Mouse (Mus musculus): ENCODE results near the gene Gpr156. TPM values are rescaled to one million over a fixed set of nuclear protein-coding genes. Genes with fewer than 3 reads are reported as not detected.

The Gpr156 gene
- polyA plus RNA-seq, 1 experiment, result 0.06 TPM

DNA sequence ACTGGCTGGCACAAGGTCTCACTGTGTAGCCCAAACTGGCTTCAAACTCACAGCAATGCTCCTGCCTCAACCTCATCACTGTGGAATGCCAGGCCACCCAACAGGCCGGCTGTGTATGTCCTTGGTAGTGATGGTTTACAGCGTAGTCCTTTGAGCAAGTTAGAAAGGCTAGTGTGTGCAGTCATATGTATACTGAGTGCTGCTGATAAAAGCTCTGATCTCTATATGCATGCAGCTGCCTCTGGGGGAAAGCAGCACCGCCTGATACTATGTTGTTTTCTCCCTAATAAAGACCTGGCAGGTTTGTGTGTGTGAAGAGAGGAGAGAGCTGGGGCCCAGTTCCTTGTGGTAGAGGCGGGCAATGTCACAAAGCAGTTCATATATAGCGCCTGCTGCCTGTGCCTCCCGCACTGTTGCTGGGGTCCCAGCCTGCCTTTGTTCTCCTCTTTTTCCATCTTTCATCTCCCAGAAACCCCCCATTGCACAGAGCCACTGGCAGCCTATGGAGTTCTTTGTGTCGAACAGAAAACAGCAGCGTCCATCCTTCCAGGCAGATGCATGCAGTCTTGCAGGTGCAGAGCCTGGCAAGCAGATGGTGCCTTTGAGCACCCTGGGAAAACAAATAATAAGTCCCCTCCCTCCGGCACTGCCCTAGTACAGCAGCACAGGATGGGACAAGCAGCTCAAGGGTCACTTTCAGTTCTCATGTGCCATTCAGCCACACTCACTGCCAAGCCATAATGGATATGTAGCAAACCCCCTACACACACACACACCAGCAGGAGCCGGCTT is 74.5 kb downstream of the Gpr156 start:
- DNase-seq (ENCODE audit: low read depth, low spot score), result no peak
- 23% methylated on average over 10 of the region's 10 CpGs for WGBS

DNA sequence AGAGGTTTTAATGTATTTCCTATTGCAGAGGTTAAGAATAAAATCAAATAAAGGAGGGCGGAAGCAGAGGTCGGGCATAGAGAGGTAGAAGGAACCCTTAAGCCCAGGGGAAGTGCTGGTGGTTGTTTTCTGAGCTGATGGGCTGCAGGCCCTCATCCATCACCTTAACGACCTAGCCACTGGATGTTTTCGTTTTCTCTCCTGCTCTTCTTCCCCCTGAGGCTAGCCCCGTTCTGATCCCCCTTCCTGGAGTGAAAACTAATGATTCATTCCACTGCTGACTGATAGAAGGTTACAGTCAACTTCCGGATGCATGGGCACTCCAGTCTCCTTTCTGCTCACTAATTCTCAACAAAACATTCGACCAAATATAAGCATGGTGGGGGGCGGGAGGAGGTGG is 76.5 kb downstream of the Gpr156 start:
- WGBS, result 57% methylated on average over 8 of the region's 8 CpGs

DNA sequence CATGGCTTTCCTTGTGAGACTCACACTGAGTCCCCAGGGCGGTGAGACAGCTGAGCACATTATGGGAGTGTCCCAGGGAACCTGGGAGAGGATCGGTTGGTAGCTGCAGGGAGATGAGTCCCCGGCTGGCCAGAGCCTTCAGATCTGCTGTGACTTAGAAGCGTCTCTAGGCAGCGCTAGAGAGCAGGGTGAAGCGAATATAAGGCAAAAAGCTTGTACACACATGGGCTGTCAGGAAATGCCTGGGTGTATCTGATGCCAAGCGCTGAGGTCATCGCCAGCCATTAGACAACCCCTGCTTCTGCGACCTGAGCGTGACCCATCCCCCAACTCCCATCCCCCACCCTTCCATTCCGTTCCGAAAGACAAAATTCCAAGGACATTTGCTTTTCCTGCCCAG is 78.4 kb downstream of the Gpr156 start:
- DNase-seq (ENCODE audit: low read depth, low spot score), result no peak
- 11% methylated on average over 12 of the region's 12 CpGs for WGBS

More for the DNA sequence above, 76.5 kb downstream of the Gpr156 start:
- DNase-seq (ENCODE audit: low read depth, low spot score), result no peak

DNA sequence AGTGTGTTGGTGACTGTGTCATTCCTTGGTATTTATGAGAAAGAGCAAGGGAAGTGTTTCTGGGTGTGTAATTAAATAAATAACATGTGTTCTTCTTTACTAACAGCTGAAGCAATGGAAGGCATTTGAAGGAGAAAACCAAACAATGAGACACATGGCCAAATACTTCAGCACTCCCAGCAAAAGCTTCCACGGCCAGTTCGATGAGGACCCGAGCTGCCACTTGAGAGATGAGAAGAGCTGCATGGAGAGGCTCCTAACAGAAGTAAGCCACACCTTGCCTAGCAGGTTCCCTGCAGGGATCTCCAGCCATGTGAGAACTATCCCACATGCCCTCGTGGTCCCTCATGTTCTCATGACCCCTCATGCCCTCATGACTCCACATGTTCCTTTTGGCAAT is 81.5 kb downstream of the Gpr156 start:
- whole genome bisulfite sequencing, result 38% methylated on average over 4 of the region's 4 CpGs
- DNase-seq (ENCODE audit: low read depth, low spot score), result no peak

DNA sequence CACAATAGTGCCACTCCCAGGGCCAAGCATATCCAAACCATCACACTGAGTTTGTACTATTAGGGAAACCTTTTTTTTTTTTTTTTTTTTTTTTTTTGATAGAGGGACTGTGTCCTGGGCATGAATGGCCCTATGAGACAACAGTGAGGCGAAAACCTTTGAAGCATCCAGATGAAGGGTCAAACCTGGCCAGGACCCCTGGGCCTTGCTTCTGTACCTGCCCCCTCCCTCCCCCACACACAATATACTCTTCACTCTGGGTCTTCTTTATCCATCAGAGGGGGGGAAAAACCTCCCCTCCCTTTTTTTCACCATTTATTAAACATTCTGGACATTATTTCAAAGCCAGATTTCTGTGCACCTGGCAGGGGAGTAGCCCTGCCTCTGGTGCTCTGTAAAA is 83.5 kb downstream of the Gpr156 start:
- WGBS, result 100% methylated on average over 1 of the region's 1 CpGs

DNA sequence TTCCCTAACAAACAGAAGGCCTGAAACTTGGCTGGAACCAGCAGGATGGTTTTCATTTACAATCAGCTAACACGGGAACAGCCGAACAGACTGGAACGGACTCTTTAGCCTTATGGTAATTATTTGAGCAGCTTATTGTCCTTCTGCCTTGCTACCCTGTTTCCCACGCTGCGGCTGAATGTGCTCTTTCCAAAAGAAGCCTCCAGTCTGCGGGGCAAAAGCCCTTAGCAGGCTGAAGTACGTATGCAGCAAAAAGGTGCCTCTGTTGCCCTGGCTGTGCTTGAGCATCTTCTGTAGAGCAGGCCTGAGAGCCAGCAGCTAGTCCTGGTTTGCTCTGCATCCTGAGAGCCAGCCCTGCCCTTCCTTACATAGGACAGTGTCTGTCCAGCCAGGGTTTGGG is 83.9 kb downstream of the Gpr156 start:
- DNase-seq (ENCODE audit: low read depth, low spot score), result no peak
- 85% methylated on average over 7 of the region's 7 CpGs for WGBS

More for the DNA sequence above, 83.5 kb downstream of the Gpr156 start:
- DNase-seq (ENCODE audit: low read depth, low spot score), result no peak

DNA sequence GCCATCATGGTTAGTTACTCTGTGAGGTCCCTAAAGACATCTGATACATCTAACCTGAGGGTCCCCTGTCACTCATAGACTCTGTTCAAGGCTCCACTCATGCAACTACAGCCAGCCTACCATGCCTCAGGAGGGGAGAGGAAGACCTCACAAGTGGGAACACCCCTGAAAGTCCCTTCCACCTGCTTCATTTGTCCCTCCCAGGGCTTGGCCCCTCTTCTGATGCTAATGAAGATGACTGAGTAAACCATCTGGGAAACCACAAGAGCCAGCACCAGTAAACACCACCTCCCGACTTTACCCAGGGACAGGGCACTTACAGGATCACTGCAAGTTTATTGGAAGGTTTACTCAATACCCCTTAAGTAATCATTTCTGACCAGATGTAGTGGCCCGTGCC is 85.5 kb downstream of the Gpr156 start:
- no peak for DNase-seq (ENCODE audit: low read depth, low spot score)
- WGBS, result 46% methylated on average over 2 of the region's 2 CpGs

DNA sequence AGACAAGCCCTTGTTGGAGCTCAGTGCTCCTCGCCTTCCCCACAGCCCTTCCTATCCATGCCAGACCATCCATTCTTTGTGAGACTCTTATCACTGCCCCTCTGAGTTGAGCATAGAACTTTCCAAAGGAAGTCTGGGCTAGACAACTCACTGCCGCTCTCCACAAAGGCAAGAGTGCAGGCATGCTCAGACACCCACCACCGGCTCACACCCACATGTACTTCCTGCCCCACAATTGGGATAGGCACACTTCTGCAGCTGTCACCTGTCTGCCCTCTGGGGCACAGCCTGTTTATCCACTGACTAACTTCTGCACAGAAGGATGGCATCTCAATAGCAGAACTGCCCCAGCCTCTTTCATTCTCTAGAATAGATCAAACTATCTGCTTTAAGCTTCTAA is 86.2 kb downstream of the Gpr156 start:
- 67% methylated on average over 3 of the region's 3 CpGs for WGBS
- no peak for DNase-seq (ENCODE audit: low read depth, low spot score)

DNA sequence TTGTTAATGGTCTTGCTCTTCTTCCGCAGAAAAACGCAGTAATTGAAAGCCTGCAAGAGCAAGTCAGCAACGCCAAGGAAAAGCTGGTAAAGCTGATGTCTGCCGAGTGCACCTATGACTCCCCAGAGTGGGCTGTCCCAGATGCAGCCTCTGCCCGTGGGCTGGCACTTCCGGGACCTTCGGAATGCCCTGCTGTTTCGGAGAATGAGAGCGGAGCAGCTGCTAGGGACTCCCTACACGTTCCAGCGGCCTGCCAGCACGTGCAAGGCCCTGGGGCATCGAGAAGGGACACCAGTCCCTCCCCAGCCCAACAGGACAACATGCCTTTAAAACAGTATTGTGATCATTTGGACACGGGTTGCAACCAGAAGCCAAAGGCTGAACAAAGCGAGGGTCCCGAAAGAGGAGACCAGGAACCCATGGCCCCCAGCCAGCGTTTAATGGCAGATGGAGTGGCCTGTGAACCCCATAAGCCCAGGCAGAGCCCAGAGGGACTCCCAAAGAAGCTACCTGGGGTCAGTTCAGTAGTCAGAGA is 88.3 kb downstream of the Gpr156 start:
- no peak for DNase-seq (ENCODE audit: low read depth, low spot score)
- 92% methylated on average over 17 of the region's 17 CpGs for WGBS

DNA sequence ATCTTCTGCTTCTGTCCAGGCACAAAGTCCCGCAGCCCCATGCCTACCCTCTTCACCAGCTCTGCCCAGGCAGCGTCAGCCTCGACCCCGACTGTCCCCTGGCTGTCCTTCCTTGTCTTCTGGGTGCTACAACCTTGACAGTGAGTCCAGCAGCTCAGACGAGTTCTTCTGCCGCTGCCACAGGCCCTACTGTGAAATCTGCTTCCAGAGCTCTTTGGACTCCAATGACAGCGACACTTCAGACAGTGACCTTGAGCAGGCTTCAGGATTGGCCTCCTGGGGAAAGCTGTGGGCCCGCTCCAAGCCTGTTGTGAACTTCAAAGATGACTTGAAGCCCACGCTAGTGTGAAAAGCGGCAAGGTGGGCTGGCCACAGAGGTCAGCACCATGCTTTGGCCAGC is 89.2 kb downstream of the Gpr156 start:
- 86% methylated on average over 10 of the region's 10 CpGs for WGBS
- DNase-seq (ENCODE audit: low read depth, low spot score), result no peak

DNA sequence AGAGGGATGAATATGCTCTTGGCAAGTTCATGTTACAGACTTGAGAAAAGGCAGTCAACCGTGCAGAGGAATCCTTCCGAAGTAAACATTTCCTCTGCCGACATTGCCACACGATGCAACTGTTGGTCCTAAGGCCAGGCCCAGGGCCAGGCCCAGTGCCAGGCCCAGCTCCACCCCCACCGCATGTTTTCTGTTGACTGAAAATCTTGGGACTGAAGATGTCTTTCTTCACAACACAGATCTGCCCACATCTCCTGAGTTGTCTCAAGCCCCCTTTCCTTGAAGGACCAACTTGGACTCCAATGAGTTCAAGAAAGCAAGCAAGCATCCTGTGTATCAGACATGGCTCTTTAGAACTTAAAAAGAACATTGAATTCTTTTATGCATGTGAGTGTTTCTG is 92.1 kb downstream of the Gpr156 start:
- no peak for DNase-seq (ENCODE audit: low read depth, low spot score)
- 73% methylated on average over 5 of the region's 5 CpGs for WGBS

DNA sequence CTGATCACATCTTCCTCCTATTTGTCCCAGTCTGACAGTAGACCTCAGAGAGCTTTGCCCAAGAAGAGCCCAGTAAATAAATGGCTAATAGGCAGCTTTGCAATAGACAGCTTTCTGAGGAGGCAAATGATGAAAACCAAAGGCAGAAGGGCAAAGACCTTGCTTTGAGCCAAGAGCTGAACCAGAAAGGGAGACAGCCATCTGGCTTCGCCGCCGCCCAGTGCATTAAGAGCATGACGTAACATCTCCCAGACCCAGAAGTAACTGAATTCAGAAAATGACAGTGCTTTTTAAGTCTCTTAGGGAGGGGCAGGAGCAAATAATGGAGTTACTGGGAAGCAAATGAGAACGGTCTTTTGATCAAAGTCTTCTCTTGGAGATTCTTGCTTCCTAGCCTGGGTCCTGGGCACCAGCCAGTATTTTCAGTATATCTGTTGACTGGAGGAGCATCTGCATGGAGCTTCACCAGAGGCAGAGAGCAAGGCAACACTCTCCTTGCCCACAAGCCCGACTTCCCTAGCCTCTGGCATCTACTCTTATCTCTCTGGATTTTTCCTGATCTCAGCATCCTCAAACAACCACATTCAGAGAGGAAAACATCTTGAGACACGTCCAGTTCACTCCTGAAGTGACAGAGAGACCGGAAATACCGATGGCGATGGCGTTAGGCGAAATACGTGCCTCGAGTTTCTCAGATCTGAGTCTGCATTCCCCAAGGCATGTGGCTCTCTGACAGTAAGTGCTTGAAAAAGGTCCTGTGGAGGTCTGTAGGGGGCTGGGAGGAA is 92.9 kb downstream of the Gpr156 start:
- DNase-seq (ENCODE audit: low read depth, low spot score), result no peak
- 83% methylated on average over 14 of the region's 14 CpGs for WGBS

DNA sequence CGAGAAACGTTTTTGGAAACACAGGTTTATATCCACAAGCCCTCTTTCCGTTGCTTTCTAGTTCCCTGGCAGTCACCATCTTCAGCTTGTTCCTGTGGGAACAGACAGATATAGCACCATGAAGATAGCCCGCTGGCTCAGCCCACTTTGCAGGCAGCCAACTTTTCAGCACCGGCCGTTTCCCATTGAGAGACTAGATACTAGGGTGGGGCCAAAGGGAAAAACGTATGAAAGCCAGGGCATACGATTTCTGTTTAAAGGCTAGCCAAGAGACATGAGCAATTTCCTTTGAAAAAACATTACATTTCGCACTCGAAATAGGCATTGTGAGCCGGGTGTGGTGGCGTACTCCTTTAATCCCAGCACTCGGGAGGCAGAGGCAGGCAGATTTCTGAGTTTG is 95.2 kb downstream of the Gpr156 start:
- DNase-seq (ENCODE audit: low read depth, low spot score), result no peak
- 86% methylated on average over 13 of the region's 13 CpGs for WGBS

DNA sequence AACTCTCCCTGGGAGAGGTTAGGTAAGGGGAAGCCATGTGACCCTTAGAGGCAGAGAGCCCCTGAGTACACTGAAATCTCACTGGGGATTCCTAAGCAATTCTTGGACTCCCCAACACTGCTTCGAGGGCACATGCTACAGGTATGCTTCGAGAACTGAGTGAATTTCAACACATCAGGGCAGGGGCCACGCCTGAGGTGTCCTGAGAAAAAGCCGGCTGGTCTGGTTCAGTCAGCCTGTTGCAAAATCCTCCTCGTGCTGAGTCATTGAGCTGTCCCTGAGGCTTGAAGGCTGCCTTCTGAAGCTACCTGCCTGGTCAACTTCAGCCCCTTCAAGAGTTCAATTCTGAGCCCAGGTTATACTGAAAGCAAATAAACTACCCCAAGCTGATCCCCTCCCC is 96.1 kb downstream of the Gpr156 start:
- no peak for DNase-seq (ENCODE audit: low read depth, low spot score)
- 29% methylated on average over 5 of the region's 5 CpGs for WGBS

DNA sequence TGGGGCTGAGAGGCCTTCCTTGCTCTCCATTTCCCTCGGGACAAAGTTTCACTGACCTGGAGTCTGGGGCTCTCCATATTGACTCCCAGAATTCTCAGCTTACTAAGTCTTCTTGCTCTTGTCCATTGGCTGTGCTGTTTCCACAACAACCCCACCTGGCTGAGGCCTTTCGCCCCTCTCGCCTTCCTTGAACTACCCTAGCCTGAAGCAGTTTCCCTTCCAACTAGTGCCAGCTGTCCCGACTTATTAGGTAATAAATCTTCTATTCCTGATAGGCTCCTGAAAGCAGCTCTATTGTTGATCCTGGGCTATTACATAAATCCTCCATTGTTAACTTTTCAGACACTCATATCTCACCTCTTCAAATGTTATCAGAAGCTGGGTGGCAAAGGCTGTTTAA is 96.6 kb downstream of the Gpr156 start:
- WGBS, result 29% methylated on average over 4 of the region's 4 CpGs
- no peak for DNase-seq (ENCODE audit: low read depth, low spot score)

DNA sequence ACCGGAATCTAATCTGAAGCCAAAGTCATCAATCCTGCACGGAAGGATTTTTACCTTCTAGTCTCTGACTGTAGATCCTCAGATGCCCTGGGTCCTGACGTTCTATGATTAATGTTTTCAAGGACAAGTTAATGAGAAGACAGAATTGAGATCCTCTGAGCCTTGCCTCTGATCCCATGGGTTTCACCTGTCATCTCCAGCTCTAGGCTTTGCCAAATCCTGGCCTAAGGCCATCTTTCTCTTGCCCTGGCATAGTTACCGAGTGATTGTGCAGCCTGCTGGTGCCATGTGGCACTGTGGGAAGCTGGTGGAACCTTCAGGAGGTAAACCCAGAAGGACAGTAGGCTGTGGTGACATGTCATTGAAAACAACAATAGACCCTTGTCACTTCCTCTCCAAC is 98.7 kb downstream of the Gpr156 start:
- WGBS, result 80% methylated on average over 4 of the region's 4 CpGs
- DNase-seq (ENCODE audit: low read depth, low spot score), result no peak

DNA sequence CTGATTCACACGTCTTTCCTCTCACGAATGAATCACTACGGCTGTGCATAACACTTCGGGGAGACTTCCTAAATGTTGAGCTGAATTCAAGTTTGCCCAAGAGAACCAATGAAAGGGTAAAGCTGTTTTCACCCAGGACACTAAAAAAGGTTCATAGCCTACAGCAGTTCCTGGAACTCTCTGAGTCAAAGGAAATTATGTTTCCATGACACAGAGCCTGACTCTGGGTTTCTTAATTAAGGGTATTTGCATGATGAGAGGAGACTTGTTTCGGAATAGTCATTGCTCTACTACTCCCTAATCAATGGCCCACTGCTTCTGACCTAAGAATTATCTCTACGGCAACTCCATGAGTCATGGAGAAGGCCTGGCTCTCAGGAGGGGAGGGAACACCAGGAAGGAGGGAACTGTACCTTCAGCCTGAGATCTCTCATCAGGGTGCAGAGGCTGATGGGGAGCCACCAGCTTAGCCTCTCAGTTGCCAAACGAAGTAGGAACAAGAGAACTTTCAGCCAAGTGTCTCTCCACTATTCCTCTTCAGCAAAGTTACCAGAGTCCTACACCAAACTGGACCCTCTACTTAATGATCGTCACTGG is 100.7 kb downstream of the Gpr156 start:
- DNase-seq (ENCODE audit: low read depth, low spot score), result no peak
- 90% methylated on average over 8 of the region's 8 CpGs for WGBS

DNA sequence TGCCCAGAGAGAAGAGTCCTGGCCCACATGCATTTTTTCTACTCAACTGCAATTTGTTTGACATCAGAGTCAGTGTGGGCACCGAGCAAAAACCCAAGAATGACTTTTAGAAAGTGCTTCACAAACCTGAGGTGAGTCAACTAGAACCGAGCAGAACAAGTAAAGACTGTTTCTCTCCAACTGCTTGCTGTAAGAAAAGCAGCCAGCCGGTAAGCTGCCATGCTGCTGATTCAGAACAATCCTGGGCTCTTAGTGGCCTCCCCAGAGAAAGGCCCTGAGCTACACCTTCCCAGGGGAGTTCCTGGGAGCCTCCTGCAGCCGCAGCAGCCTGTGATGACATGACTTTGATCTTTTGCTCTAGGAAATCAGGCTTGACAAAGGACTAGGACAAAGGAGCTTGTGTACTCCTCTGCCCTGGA is 101.7 kb downstream of the Gpr156 start:
- WGBS, result 40% methylated on average over 4 of the region's 4 CpGs

DNA sequence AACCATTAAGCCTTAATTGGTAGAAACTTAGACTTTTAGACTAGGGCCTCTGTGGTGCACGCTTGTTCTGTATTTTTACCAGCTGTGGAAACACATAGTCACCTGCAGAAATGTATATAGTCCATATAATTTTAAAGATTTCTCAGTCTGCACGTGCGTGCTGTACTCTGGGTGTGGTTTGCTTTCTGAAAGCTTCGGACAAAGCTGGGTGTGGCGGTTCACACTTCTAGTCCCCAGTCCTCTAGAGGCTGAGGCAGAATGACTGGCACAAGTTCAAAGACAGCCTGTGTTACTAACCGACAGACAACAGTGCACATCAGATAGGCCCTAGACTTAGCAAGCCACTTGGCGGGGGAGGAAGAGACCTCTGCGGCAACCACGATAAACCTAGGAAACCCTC is 116.3 kb downstream of the Gpr156 start:
- DNase-seq (ENCODE audit: low read depth, low spot score), result no peak
- 41% methylated on average over 9 of the region's 9 CpGs for WGBS

More for the DNA sequence above, 101.7 kb downstream of the Gpr156 start:
- no peak for DNase-seq (ENCODE audit: low read depth, low spot score)

DNA sequence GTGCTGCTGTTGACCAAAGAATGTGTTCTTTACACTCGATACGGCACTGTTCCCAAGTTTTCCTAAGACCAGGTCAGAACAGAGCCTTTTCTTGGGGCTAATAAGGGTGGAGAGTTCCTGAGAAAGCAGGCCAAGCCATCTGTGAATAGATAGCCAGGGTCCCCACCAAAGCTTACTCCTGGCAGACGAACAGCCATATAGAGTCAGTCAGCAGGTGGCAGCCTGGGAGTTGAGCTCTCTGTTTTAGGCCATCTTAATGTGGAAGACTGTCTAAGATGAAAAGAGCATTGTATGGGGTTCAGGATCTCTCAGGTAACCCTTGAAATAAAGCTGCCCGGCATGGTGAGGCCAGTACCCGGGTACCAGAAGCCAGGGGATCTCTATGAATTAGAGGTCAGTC is 116.8 kb downstream of the Gpr156 start:
- no peak for DNase-seq (ENCODE audit: low read depth, low spot score)
- 86% methylated on average over 5 of the region's 5 CpGs for whole genome bisulfite sequencing
